Mouse (Mus musculus) adrenal gland, adult 8-10 months (tissue): Measurements from ENCODE around the gene Ppp3ca. TPM values are rescaled to one million over a fixed set of nuclear protein-coding genes. Genes with fewer than 3 reads are reported as not detected.

Experiments
- DNase-seq: peaks from one replicate; pipeline ENCODE4 v3.0.0; 2022
- total RNA-seq, 4 experiments: library from RNA; stranded (reverse); gene quantifications; 2 replicates each; pipeline ENCODE4 v1.2.4; 2022

Gene Ppp3ca
- total RNA-seq, 4 experiments from 2014 or later = 42.5 to 52.3 (median 49.2) TPM

DNA sequence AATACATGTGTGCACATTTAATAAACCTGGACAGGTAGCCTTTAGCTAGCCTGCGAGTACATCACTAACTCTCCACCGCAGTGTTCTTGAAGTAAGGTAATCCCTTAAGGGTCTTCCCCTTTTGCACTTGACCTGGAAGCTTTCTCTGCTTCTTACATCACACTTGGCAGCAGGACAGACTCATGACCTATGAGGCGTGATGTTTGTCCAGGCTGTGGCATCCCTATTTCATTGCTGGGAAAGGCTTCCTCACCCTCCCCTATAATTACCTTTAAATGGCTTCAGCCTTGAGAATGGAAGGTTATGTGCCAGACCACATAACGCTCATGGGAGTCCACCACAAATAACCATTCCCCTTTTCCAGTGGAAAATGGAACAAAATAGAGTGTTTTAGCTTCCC lies 145.0 kb downstream of the Ppp3ca start:
- no peak for DNase-seq

DNA sequence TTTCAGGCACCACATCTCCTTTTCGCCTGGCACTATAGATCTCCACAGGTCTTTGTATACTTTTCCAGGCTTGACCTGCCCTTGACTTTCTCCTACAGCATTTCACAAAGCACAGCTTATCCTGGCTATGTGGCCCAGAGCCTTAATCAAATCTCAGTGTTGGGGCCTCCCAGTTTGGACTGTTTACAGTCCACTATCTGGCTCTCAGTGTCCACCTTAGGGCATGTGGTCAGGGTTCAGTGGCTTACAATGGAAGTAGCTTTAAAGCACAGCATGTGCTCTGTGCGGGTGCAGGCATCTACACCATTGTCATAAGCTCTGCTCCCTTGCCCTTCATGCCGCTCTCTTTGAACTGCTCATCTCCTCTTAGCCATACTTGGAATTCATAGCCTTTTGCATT lies 146.4 kb downstream of the Ppp3ca start:
- no peak for DNase-seq

DNA sequence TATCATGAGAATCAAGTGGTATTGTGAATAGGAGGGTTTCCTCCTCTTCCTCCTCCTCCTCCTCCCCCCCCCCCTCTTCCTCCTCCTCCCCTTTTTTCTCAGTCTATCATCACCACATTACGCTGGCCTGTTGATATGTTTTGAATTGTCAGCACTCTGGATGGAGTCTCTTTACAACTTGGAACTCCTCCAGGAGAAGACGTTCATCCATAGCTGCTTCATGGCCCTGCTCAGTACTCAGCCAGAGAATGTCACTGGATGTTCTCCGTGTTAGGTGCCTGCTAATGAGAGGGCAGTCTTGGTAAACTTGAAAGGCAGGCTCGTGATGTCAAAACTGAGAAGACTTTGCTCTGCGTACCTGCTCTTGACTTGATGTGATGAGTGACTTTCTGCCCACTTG lies 149.1 kb downstream of the Ppp3ca start:
- no peak for DNase-seq

DNA sequence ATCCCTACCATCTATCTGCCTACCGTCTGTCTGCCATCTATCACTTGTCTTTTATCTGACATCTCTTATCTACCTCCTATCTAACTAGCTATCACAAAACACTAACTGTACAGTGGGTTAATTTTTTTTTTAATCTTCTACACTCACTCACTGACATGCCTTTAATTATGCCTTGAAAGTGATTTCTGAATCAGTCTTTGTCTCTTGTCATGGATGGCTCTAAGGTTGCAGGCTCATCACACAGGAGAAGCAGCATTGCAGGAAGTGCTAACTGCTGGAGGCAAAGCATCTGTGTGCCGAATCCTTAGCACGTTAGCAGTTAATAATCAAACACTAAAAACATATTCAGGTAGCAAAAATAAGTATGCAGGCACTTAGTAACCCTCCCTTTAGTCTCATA lies 151.1 kb downstream of the Ppp3ca start:
- DNase-seq = no peak

DNA sequence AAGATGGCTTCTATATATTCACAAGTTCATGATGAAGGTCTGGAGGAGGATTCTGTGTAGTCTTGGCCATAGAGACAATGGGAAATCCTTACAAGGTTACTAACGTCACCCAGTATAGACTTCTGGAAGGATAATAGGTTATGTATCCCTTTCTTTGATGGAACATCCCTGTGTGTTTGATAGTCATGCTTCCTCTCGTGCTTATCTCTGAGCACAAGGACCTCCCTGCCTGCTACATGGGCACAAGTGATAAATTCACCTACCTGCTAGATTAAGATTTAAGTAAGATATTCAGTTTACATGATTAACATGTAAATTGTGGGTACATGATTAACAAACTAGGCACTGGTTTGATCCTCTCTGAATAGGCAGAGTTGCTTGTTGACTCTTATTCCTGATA lies 152.1 kb downstream of the Ppp3ca start:
- no peak for DNase-seq

DNA sequence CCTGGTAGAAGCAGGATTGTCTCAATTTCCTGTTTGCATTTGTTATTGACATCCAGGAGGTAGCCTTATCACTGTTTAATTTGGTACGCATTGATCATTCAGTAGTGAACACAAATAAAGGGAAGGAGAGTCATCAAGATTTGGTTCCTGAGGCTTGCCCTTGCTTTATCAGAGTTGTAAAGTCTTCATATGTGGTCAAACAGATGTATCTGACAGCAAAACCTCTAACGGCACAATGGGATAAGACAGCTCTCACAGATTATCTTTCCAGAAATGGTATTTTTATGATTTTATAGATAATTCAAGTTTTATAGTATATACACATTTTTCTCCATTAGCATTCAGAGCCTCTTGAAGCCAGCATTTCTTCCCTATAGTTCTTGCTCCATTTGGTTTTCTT lies 152.5 kb downstream of the Ppp3ca start:
- no peak for DNase-seq

DNA sequence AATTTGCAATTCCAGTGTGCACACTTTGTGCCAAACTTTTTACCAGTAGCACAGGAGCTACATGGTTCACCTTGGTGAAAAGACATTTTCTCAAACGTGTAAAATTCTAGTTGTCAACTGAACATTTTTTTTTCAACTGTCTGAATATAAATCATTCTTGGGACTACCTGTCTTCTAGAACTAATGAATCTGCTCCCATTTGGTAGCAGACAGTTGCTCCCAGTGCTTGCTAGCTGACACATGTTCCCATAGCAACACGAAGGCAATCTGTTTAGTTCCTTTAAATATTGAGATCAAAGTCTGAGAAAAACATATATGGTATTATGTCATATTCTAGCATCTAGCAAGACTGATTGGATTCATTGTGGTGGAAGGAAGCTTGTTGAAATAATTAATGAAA lies 158.5 kb downstream of the Ppp3ca start:
- DNase-seq = no peak

DNA sequence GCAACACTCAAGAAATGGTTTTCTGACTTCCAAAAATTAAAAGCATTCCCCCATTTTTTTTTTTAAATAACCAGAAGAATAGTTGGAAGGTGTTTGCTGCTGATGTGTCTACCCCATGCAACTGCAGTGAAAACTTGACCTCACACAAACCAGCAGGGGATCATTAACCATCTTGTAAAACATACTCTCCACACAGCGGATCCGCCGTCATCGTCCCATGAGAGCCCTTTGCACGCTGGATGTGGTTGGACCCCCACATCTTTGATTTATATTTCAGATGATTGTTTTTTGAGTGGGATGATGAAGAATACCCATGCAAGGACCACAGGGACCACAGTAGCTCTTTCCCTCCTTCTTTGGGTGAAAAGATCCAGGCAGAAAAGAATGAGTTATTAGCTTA lies 159.2 kb downstream of the Ppp3ca start:
- no peak for DNase-seq

DNA sequence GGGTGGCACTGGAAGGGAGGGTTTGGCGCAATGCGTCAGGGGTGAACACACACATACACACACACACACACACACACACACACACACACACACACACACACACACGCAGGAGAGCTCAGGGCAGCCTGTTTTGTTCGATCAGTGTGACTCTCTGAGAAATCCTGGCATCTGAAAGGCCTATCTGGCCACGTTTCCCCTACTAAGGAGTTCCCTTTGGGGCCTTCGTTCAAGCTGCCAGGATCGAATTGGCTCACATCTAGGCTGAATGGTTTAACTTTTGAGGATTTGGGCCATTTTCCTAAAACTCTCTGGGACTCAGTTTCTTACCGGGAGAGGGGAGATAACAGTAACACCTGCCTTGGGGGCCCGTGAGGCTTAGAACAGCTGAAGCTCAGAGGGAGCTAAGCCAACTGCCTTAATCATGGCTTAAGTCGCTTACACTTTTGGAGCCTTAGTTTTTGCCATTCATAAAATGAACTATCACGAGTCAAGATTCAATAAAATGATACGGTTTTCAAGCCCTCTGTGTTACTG lies 160.8 kb downstream of the Ppp3ca start:
- no peak for DNase-seq

DNA sequence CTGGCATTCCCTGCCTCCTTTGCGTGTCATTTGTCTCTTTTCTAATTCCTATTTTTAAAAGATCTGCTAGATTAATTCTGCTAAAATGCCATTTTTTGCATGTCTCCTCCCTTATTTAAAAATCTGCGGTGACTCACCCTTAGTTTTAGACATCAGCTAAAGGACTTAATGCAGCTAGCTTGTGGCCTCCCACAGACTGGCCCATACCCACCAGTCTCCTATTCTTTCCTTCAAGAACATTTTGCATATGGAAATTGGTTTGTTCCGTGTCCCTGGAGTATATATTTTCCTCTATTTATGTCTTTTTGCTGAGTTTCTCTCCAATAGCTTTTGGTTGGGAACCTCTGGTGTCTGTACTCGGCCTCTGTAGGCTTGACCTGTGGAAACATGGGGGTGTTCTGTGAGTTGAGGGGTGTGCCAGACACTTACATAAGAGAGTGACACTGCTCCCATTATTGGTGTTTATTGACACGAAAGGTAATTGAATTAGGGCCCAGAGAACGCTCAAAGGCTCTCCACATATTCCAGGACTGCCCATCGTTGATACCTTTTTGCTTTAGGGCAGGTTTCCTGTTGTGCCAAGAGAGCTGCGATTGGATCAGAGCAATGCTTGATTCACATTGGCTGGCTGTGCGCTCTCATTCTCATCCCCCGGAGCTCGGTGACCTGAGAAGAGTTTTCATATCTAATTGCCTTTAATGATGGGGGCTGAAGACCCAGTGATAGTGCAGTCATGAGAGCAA lies 163.2 kb downstream of the Ppp3ca start:
- DNase-seq = no peak

DNA sequence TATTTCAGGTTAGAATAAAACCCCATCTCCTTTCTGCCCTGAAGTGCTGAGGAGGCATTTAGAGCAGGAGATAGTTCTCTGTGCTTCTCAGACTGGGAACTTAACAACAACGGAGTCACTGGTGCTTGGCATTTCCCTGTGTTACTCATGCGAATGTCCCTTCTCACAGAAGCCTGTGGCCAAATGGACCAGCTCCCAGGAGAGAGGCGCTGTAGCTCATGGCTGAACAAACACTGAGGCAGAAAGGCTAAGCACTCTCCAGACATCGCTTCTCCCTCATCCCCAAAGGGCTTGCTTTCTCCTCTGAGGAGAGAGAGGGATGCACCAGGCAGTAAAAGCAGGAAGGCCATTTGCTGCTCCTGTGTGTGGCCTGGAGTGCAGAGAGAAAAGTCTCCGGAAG lies 164.0 kb downstream of the Ppp3ca start:
- peak; percentile 7 for DNase-seq

DNA sequence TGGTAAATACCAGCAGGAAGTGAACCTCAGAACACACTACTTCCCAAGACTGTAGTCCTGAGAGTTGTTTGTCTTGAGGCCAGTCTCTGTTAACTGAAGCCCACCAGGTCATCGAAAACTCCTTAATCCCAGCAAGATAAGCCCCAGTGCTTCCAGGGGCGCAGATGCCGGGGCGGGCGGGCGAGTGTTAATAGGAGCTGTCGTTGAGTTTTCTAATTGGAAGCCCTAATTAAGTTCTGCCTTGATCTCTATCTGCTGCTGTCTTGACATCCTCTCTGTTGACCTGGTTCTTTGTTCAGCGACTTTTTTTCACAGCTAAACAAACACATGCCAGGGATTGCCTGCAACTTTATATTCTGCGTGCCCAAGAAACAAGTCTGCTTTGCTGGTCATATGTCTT lies 165.9 kb downstream of the Ppp3ca start:
- DNase-seq = no peak

DNA sequence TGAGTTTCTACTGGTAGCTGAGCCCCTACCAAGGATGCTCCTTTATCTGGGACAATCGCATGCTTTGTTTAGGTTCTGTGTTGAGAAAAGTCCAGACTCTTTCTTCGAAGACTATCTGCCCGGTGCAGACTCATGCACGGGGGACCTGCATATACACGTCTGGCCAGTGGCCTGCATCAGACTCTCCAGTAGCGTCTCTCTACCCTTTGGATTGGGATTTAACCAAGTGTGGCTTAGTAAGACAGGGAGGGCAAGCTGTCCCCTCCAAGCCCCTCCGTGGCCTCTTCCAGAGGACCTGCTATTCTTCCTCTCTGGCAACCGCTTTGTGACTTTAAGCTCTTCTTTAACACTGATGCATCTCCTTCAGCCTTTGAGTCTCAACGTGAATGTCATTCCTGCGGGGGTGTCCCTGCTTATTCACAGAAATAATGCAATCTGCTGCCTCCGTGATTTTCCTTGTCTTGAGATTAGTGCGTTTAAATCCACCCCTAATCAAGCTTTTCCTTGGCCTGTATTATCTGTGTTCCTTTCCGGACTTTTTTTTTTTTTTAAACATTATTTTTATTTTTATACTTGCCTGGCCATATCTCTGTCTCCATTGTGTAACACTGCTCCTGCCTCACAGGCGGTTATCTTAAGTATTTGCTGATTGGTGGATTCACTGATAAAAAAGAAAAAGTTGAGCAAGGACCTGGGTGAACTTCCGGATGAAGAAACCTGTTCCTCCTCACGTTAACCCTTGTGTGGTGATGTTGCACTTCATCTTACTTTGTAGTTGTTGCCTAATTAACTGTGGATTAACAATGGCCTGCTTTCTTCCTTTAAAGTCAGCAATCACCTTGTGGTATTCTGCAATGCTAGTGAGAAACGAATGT lies 166.6 kb downstream of the Ppp3ca start:
- DNase-seq = no peak

DNA sequence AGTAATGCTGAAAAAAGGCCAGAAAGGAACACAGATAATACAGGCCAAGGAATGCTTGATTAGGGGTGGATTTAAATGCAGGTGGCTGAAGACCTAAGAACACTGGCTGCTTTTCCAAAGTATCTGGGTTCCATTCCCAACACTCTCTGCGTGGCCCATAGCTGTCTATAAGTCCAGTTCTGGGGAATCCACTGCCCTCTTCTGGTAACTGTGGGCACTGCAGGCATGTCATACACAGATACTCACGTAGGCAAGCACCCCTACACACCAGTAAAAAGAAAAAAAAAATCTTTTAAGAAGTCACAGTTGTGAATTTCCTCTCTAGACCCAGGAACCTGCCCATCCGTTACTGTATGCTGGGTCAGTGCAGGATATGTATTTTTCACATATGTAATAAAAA lies 167.7 kb downstream of the Ppp3ca start:
- peak; percentile 18 for DNase-seq

DNA sequence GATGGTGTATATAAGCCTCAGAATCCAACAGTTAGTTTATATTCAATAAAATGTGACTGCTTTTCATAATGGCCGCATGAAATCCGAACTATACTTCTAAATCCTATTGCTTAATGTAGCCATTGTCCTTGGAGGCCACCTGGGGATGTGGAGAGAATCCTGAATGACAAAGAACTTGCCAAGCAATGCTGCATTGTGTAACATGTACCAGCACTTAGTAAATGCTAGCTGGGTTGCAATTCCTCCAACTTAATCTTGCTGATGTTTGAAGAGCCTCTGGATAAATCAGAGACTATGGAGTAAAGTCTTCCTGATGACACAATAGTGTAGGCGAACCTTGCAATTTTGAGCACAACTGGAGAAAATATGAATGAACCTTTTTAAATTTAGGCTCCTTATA lies 171.4 kb downstream of the Ppp3ca start:
- DNase-seq = no peak

DNA sequence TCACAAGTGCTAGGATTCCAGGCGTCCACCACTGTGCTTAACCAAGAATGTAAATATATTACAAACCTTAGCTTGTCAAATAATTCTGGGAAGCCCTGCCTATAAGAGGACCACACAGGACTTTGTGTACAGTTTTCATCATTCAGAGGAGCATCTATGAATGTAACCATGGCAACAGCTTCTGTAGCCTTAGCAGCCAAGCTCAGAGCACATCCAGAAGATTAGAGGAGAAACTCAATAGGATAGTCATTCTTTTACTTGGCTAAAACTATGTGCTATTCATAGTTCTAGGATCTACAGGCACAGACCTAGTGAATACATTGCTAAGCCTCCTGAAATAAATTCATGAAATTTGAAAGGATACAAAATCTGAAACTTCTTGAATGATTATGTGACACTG lies 172.5 kb downstream of the Ppp3ca start:
- no peak for DNase-seq

DNA sequence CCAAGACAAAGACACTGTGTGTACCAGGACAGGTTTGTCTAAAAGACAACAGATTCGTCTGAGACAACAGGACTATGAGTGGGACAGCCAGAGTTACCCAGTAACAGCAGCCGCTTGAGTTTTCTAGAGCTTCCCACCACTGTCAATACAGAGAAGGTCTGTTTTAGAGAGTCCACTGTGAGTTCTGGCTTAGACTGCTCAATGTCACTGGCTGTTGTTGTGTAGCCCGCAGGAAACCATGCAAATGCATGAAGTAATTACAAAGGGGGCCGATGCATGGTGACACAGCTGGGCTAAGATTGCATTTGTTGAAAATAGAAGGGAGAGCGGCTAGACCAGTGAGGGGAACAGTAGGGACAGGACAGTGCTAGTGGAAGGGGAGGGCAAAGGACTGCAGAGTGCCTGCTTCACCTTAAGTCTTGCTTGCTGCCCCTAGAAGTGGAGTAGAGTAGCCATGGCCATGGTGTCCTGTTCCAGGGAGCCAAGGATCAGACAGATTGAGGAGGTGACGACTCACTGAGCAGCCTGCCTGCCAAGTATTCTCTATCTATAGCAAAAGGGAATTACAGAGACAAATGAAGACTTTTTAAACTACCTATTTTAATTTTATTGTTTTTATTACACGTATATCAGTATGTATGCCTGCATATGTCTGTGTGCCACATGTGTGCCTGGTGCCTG lies 174.0 kb downstream of the Ppp3ca start:
- DNase-seq = no peak

DNA sequence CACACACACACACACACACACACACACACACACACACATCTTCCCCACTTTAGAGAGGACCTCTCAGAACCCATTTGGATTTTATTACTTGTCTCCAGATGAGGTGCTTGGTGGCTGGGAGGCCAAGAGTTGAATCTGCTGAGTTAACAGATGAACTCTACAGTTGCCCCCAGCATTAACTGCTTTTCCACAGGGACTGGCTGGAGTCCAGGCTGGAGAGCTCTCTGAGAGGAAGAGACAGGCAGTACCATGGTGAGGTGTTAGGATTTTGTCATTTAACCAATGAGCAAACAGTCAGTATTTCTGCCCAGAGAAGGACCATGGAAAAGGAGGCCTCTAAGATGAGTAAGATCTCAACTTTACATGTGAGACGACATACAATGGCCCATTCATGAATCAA lies 179.1 kb downstream of the Ppp3ca start:
- DNase-seq = no peak

DNA sequence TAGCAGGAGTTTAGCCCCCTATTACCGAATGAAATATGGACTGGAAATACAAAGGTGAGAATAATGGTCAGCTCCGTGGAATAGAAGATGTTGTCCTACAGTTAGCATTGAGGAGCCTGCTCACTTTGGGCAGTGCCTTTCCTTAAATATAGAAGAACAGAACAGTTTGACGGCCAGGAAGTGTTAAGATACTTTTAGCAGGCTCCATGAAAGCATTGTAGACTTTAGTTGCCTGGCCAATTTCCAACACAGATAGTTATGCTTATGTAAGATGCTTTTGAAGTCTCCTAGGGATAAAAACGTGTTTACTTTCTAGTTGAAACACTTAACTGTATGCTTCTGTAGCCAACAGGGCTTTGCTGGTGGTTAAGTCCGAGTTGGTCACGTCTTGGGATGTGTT lies 183.0 kb downstream of the Ppp3ca start:
- no peak for DNase-seq

DNA sequence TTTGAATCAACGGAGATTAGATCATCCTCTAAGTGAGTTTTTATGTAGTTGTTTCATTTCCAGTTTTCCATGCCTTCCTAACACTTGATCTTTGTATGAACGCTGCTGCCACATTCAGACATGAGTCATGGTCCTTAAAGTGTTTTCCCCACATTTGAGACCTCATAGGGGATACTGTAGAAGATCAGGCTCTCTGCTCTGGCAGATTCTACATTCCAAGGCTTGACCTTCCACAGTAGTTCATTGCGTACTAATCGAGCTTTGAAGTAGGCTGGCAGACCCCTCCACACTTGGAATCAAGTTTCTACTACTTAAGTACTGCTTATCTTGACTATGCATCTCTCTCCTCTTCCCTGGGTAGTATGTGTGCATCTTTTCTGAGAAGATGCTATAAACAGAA lies 183.7 kb downstream of the Ppp3ca start:
- DNase-seq = no peak

DNA sequence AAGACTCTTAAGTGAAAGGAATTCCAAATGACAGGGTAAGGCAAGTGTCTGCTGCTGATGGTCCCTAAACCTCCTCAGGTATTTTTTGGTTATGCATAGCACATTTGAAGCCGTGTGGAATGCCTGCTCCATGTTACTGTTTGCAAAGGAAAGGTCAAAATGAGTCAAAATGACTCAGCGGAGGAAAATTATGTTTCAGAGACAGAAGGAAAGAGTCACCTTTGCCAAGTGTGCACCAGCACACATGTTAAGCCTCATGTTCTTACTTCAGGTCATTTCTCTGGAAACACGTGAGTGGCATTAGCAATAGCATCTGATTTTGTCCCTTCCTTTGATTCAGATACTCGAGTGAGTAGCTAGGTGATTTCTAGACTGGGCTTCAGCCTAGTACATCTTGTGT lies 186.1 kb downstream of the Ppp3ca start:
- DNase-seq = no peak

DNA sequence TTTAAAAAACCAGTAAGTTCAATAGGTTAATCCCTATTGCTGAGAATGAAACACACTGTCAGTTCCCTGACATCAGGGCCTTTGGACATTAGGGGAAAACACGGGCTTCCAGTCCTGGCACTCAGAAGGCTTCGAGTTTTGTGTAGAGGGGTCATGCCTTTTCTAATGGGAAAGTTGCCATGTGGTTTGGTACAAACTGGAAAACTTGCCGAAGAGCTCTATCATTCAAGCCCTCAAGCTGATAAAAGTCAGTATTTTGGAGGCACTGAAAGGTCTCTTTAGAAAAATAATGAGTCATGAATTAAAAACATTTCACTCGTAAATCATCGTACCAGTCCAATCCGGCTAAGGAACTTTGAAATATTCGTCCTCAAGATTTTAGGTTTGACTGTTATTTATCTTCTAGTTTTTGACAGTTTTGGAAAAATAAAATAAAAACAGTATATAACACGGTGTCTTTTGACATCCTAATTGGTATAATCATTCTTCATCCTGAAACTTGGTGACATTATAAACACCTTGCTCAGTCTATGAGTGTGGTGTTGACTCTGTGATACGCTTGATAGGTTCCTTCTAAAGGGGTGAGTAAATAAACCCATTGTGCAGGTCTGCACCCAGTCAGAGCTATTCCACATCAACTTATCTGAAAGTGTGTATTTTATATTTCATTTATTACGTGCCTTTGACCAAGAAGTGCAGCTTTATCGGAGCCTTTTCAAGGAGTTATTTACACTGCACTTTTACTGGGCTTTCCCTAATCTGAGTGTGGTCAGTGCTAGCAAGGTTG lies 192.3 kb downstream of the Ppp3ca start:
- DNase-seq = no peak
